Mouse (Mus musculus) c-Kit-positive CD71-negative TER-119-negative erythroid progenitor cells, embryonic 14.5 days (primary cell): Measurements from ENCODE around the gene Rps18.
"Not testable (repeated sequence)": the region's sequence is repeated elsewhere in the genome, so short reads cannot be mapped to it uniquely, and the experiment has no call there.

Source experiments
- DNase-seq: peaks from one replicate; pipeline ENCODE4 v3.0.0-alpha.2; 2013; ENCODE audit warnings: low read depth

Gene Rps18

GRCm38 (mm10) chr17:33903911-33904651 lies 51.7 kb downstream of the Rps18 start:
- not testable (repeated sequence) for DNase-seq

GRCm38 (mm10) chr17:33902491-33902890 lies 53.3 kb downstream of the Rps18 start:
- no peak for DNase-seq

- DNase-seq, result no peak
These were observed 53.7 kb downstream of the Rps18 start for GRCm38 (mm10) chr17:33902079-33902478.
